Mouse (Mus musculus) embryo, embryonic 10.5 days (tissue): ENCODE measurements at regions not wholly inside any gene's neighbourhood (a gene's known extent, or its start where the extent isn't known, plus 50 kb on each side); places are given as distances from the start of the nearest gene placed in this dataset.

ENCODE experiments used
- DNase-seq: peaks from one replicate; pipeline ENCODE4 v3.0.0-alpha.2; 2015; ENCODE audit warnings: low spot score

GRCm38 (mm10) chr1:36013823-36014341 is 54.3 kb upstream of the Hs6st1 start:
- DNase-seq, result no peak

- DNase-seq, result no peak
Observed at GRCm38 (mm10) chr1:36014372-36014771, 53.8 kb upstream of the Hs6st1 start.

GRCm38 (mm10) chr1:36015210-36015609 is 53.0 kb upstream of the Hs6st1 start:
- DNase-seq, result no peak

- DNase-seq, result no peak
Observed at GRCm38 (mm10) chr1:36016566-36016965, 51.6 kb upstream of the Hs6st1 start.

GRCm38 (mm10) chr1:36017061-36017461 is 51.1 kb upstream of the Hs6st1 start:
- DNase-seq, result peak; percentile 84

- DNase-seq, result no peak
Observed at GRCm38 (mm10) chr1:36017656-36018055, 50.5 kb upstream of the Hs6st1 start.
